Mouse (Mus musculus): ENCODE data around the gene Spin2g. TPM values are rescaled to one million over a fixed set of nuclear protein-coding genes. Genes with fewer than 3 reads are reported as not detected.
"Not testable (repeated sequence)": the region's sequence is repeated elsewhere in the genome, so short reads cannot be mapped to it uniquely, and the experiment has no call there.

The Spin2g gene
- not detected for total RNA-seq (2021)
- long read RNA-seq, experiment 1: 0 reads
- long read RNA-seq, experiment 2: 0 reads

GRCm38 (mm10) chrX:34238633-34239032 is at the start of gene Spin2g:
Spin2g (minus strand) TSS chrX:34238733.
- DNase-seq; intact Hi-C loops (cut with DNase I; ENCODE audit: low total_unique reads): not testable (repeated sequence)

Other genes with a start within 250 kb of the Spin2g start
- gene Btbd35f9, start 77.2 kb downstream of the Spin2g start, total RNA-seq (2021): not detected
- gene Btbd35f8, start 211.8 kb upstream of the Spin2g start, total RNA-seq (2021): not detected